Mouse (Mus musculus) common myeloid progenitor, adult 5-6 weeks (primary cell): ENCODE results near the gene Syt15. TPM values are rescaled to one million over a fixed set of nuclear protein-coding genes. Genes with fewer than 3 reads are reported as not detected.

Experiments
- total RNA-seq: library from RNA; stranded (forward); fragments of 200-1000, 187-1606 nt; gene quantifications from 2 replicates; pipeline ENCODE4 v1.2.3, GENCODE M21; 2017

Syt15 gene
- total RNA-seq, 1 experiment from 2014 or later = not detected

Other genes starting within 250 kb of the Syt15 start
- 0.15 TPM in 1 of 2 replicates, not detected in the other for gene Zfp488, start 240.8 kb upstream of the Syt15 start, total RNA-seq
- not detected in 2 replicates for gene Gm30083, start 204.4 kb upstream of the Syt15 start, total RNA-seq
- not detected in 2 replicates for gene Gm5460, start 202.8 kb upstream of the Syt15 start, total RNA-seq
- not detected in 2 replicates for gene Antxrl, start 166.9 kb upstream of the Syt15 start, total RNA-seq
- not detected in 2 replicates for gene Anxa8, start 133.6 kb upstream of the Syt15 start, total RNA-seq
- not detected in 2 replicates for gene A630023A22Rik, start 116.8 kb upstream of the Syt15 start, total RNA-seq
- not detected in 2 replicates for gene Npy4r, start 67.1 kb upstream of the Syt15 start, total RNA-seq
- gene Gprin2, start 17.9 kb upstream of the Syt15 start, total RNA-seq = not detected in 2 replicates
- 17.1 and 19.9 TPM in 2 replicates for gene Shld2, start 90.9 kb downstream of the Syt15 start, total RNA-seq
- gene Glud1, start 91.1 kb downstream of the Syt15 start, total RNA-seq = 124 and 148 TPM in 2 replicates
- gene Fam25c, start 135.8 kb downstream of the Syt15 start, total RNA-seq = not detected in 2 replicates
- not detected in 2 replicates for gene Sncg, start 155.2 kb downstream of the Syt15 start, total RNA-seq
- not detected in 2 replicates for gene Mmrn2, start 155.9 kb downstream of the Syt15 start, total RNA-seq